Mouse (Mus musculus): ENCODE measurements at regions not wholly inside any gene's neighbourhood (a gene's known extent, or its start where the extent isn't known, plus 50 kb on each side); places are given as distances from the start of the nearest gene placed in this dataset.

DNA sequence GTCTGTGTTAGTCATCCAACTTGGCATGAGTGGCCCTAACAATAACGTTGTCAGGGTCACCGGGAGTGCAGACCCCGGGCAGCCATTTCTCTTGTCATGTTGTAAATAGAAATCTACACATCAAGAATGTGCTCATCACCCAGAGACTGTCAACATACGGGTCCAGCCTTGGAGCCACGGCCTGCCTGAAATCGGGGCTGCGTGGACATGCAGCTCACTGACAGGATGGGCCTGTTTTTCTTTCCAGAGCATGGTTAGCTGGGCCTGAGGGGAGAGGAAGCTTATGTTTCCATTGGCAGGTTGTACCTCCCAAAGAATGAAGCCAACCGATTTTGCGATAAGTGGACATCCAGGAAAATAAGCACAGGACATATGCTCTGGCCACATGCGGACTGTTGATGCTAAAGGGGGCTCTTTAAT, 101.1 kb downstream of the Spata18 start:
- Histone ChIP-seq H3K36me3 (ENCODE audit: control insufficient read depth, insufficient read depth, low read length) (no peaks in the 10 kb centered on the region), H3K4me1 (replicated peaks; ENCODE audit: control insufficient read depth, insufficient read depth, low read length) (no peaks in the 10 kb centered on the region), H3K27ac (ENCODE audit: control insufficient read depth, insufficient read depth, low read length) (no peak overlapping the region), H3K27me3 (ENCODE audit: control insufficient read depth, insufficient read depth, low read length) (no peaks in the 10 kb centered on the region), H3K4me3 (ENCODE audit: control insufficient read depth, insufficient read depth, low read length) (no peak overlapping the region)
- TF ChIP-seq POLR2A (IDR thresholded peaks at IDR 0.05; ENCODE audit: control insufficient read depth, extremely low read depth, insufficient read depth, low read length, poor library complexity): no peak
- TF ChIP-seq CTCF (IDR thresholded peaks at IDR 0.05; ENCODE audit: borderline replicate concordance, control insufficient read depth, extremely low read depth, insufficient read depth, low read length, poor library complexity): no peak
- WGBS: 90% methylated on average over 10 of the region's 10 CpGs
- no peak for DNase-seq

DNA sequence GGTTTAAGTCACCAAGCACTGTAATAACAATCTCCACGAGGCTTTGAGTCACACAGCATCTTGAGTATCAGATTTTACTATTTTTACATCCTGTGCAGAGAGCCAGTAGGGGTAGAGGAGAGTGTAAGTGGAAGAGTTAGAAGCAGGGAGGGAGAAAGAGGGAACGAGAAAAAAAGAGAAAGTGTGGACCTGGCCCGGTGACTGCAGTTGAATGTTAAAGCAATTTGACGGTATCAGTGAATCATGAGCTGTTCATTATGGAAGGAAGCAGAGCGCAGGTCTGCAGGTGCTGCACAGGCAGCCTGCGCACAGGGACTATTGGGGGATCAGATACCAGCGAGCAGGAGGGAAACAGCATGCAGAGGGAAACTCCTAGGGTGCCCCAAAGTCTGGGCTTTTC, 102.6 kb downstream of the Spata18 start:
- 84% methylated on average over 7 of the region's 7 CpGs for WGBS
- Histone ChIP-seq H3K36me3 (ENCODE audit: control insufficient read depth, insufficient read depth, low read length) (no peaks in the 10 kb centered on the region), H3K27ac (ENCODE audit: control insufficient read depth, insufficient read depth, low read length) (no peak overlapping the region), H3K4me3 (ENCODE audit: control insufficient read depth, insufficient read depth, low read length) (no peak overlapping the region), H3K4me1 (replicated peaks; ENCODE audit: control insufficient read depth, insufficient read depth, low read length) (no peaks in the 10 kb centered on the region), H3K27me3 (ENCODE audit: control insufficient read depth, insufficient read depth, low read length) (no peaks in the 10 kb centered on the region)
- no peak for TF ChIP-seq POLR2A (IDR thresholded peaks at IDR 0.05; ENCODE audit: control insufficient read depth, extremely low read depth, insufficient read depth, low read length, poor library complexity)
- no peak for TF ChIP-seq CTCF (IDR thresholded peaks at IDR 0.05; ENCODE audit: borderline replicate concordance, control insufficient read depth, extremely low read depth, insufficient read depth, low read length, poor library complexity)
- no peak for DNase-seq

DNA sequence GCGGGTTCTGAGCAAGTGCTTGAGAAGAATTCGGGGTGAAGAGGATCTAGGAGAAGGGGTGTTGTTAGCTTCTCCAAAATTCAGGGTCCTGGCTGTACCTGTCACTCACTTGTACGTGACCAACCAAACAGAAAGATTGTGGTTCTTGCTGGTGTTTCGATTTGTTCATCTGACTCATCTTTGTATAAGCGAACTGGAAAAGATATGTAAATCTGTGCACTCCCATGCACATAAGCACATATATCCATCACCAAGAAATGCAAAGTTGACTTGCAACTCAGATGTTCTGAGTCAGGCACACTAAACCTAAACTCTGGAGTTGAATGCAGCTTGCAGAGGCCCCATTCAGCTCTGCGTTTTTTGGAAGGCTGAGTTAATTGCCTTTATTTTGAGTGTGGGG, 107.4 kb downstream of the Spata18 start:
- 91% methylated on average over 6 of the region's 6 CpGs for WGBS
- H3K36me3 ChIP-seq (ENCODE audit: control insufficient read depth, insufficient read depth, low read length): no peaks in the 10 kb centered on the region
- H3K27me3 ChIP-seq (ENCODE audit: control insufficient read depth, insufficient read depth, low read length): no peaks in the 10 kb centered on the region
- no peaks in the 10 kb centered on the region for H3K4me1 ChIP-seq (replicated peaks; ENCODE audit: control insufficient read depth, insufficient read depth, low read length)
- H3K4me3 ChIP-seq (ENCODE audit: control insufficient read depth, insufficient read depth, low read length): no peak overlapping the region
- TF ChIP-seq POLR2A (IDR thresholded peaks at IDR 0.05; ENCODE audit: control insufficient read depth, extremely low read depth, insufficient read depth, low read length, poor library complexity) (no peak), CTCF (IDR thresholded peaks at IDR 0.05; ENCODE audit: borderline replicate concordance, control insufficient read depth, extremely low read depth, insufficient read depth, low read length, poor library complexity) (no peak)
- DNase-seq: no peak
- no peak overlapping the region for H3K27ac ChIP-seq (ENCODE audit: control insufficient read depth, insufficient read depth, low read length)

DNA sequence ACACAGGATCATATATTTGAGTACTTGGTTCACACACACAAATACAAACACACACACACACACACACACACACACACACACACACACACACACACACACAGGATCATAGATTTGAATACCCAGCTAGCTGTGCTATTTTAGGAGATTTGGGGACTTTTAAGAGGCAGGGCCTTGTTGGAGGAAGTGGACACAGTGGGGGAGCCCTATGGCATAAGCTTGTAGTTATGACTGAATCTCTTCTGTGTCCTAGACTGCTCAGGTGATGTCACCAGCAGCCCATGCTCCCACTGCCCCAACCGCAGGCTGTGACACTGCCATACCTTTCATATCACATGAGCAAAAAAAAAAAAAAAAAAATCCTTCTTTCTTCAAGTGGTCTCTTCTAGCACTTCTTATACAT, 110.1 kb downstream of the Spata18 start:
- H3K36me3 ChIP-seq (ENCODE audit: control insufficient read depth, insufficient read depth, low read length): no peaks in the 10 kb centered on the region
- DNase-seq: no peak
- no peak overlapping the region for H3K27ac ChIP-seq (ENCODE audit: control insufficient read depth, insufficient read depth, low read length)
- no peak overlapping the region for H3K4me3 ChIP-seq (ENCODE audit: control insufficient read depth, insufficient read depth, low read length)
- no peaks in the 10 kb centered on the region for H3K27me3 ChIP-seq (ENCODE audit: control insufficient read depth, insufficient read depth, low read length)
- TF ChIP-seq POLR2A (IDR thresholded peaks at IDR 0.05; ENCODE audit: control insufficient read depth, extremely low read depth, insufficient read depth, low read length, poor library complexity) (no peak), CTCF (IDR thresholded peaks at IDR 0.05; ENCODE audit: borderline replicate concordance, control insufficient read depth, extremely low read depth, insufficient read depth, low read length, poor library complexity) (no peak)
- no peaks in the 10 kb centered on the region for H3K4me1 ChIP-seq (replicated peaks; ENCODE audit: control insufficient read depth, insufficient read depth, low read length)
- WGBS: 100% methylated on average over 1 of the region's 1 CpGs

DNA sequence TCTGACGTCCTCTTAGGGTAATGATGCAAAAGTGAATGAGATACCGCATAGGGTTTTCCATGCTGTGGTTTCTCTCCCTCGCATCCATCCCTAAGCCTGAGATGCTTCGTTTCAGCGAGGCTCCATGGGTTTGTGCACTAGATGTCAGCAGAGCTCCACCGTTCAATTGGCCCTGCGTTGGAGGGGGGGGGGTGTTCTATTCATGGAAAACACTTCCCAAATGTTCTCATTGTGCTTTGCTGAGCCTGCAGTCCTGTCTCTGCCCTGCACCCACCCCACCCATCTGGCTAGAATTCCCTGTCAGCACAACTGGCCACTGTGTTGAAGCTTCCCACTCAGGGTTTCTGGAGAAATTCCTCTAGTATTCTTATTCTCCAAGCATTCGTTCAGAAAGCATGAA, 110.5 kb downstream of the Spata18 start:
- no peak overlapping the region for H3K27ac ChIP-seq (ENCODE audit: control insufficient read depth, insufficient read depth, low read length)
- no peak for DNase-seq
- whole genome bisulfite sequencing: 48% methylated on average over 8 of the region's 8 CpGs

DNA sequence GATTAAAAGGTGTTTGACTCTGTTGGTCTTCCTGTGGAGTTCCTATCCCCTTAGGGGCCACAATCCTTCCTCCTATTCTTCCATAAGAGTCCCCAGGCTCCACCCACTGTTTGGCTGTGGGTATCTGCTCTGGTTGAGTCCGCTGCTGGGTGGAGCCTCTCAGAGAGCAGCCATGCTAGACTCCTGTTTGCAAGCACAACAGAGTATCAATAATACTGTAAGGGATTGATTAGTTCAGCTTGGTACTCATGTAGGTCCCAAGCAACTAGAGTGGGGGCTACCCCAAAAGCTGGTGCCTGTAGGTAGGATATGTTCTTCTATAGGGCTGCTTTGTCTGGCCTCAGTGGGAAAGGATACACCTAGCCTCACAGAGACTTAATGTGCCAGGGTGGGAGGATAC, 113.0 kb downstream of the Spata18 start:
- Histone ChIP-seq H3K4me3 (ENCODE audit: control insufficient read depth, insufficient read depth, low read length) (no peak overlapping the region), H3K36me3 (ENCODE audit: control insufficient read depth, insufficient read depth, low read length) (no peaks in the 10 kb centered on the region), H3K4me1 (replicated peaks; ENCODE audit: control insufficient read depth, insufficient read depth, low read length) (no peaks in the 10 kb centered on the region), H3K27me3 (ENCODE audit: control insufficient read depth, insufficient read depth, low read length) (no peaks in the 10 kb centered on the region), H3K27ac (ENCODE audit: control insufficient read depth, insufficient read depth, low read length) (no peak overlapping the region)
- WGBS: 93% methylated on average over 1 of the region's 1 CpGs
- no peak for DNase-seq
- TF ChIP-seq POLR2A (IDR thresholded peaks at IDR 0.05; ENCODE audit: control insufficient read depth, extremely low read depth, insufficient read depth, low read length, poor library complexity): no peak
- no peak for TF ChIP-seq CTCF (IDR thresholded peaks at IDR 0.05; ENCODE audit: borderline replicate concordance, control insufficient read depth, extremely low read depth, insufficient read depth, low read length, poor library complexity)

More for the DNA sequence above, 110.5 kb downstream of the Spata18 start:
- H3K4me3 ChIP-seq (ENCODE audit: control insufficient read depth, insufficient read depth, low read length): no peak overlapping the region
- no peaks in the 10 kb centered on the region for H3K4me1 ChIP-seq (replicated peaks; ENCODE audit: control insufficient read depth, insufficient read depth, low read length)
- no peaks in the 10 kb centered on the region for H3K36me3 ChIP-seq (ENCODE audit: control insufficient read depth, insufficient read depth, low read length)
- no peaks in the 10 kb centered on the region for H3K27me3 ChIP-seq (ENCODE audit: control insufficient read depth, insufficient read depth, low read length)
- TF ChIP-seq POLR2A (IDR thresholded peaks at IDR 0.05; ENCODE audit: control insufficient read depth, extremely low read depth, insufficient read depth, low read length, poor library complexity) (no peak), CTCF (IDR thresholded peaks at IDR 0.05; ENCODE audit: borderline replicate concordance, control insufficient read depth, extremely low read depth, insufficient read depth, low read length, poor library complexity) (no peak)

DNA sequence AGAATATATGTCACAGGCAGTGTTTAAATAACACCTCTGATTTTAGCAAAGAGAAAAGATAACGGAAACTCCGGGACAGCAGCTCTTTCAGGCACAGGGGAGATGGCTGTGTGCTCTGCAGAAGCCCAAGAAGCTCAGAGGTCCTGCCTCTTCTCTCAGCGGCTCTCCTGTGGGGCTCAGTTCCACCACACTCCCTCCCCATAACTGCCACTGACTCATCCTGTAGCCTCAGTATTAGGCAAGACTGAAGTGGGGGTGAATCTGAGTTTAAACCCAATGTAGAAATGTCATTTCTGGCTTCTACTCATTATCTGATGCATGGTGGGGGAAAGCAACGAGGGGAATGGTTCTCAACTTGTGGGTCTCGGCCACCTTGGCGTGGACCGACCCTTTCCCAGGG, 114.3 kb downstream of the Spata18 start:
- TF ChIP-seq POLR2A (IDR thresholded peaks at IDR 0.05; ENCODE audit: control insufficient read depth, extremely low read depth, insufficient read depth, low read length, poor library complexity): no peak
- TF ChIP-seq CTCF (IDR thresholded peaks at IDR 0.05; ENCODE audit: borderline replicate concordance, control insufficient read depth, extremely low read depth, insufficient read depth, low read length, poor library complexity): no peak
- no peaks in the 10 kb centered on the region for H3K4me1 ChIP-seq (replicated peaks; ENCODE audit: control insufficient read depth, insufficient read depth, low read length)
- no peak overlapping the region for H3K27ac ChIP-seq (ENCODE audit: control insufficient read depth, insufficient read depth, low read length)
- WGBS: 91% methylated on average over 7 of the region's 7 CpGs
- no peaks in the 10 kb centered on the region for H3K27me3 ChIP-seq (ENCODE audit: control insufficient read depth, insufficient read depth, low read length)
- H3K4me3 ChIP-seq (ENCODE audit: control insufficient read depth, insufficient read depth, low read length): no peak overlapping the region
- no peaks in the 10 kb centered on the region for H3K36me3 ChIP-seq (ENCODE audit: control insufficient read depth, insufficient read depth, low read length)
- no peak for DNase-seq
